Mouse (Mus musculus) frontal cortex, postnatal 14 days (tissue): ENCODE results near the gene Ei24.

Experiments
- DNase-seq, 2 experiments: peaks; one replicate each; pipeline ENCODE4 v3.0.0; 2022; ENCODE audit warnings: low spot score in 2 of 2

Ei24 gene

GRCm38 (mm10) chr9:36794487-36794886 lies 2.7 kb downstream of the Ei24 start:
- DNase-seq: no peak

GRCm38 (mm10) chr9:36792191-36792590 lies 5.0 kb downstream of the Ei24 start:
- DNase-seq: no peak

GRCm38 (mm10) chr9:36783921-36784320 lies 13.3 kb downstream of the Ei24 start:
- no peak for DNase-seq

GRCm38 (mm10) chr9:36769048-36769413 lies 28.2 kb downstream of the Ei24 start:
- DNase-seq: no peak

- DNase-seq: peak; percentile 37 to 52
Observed at GRCm38 (mm10) chr9:36768156-36769047, 28.8 kb downstream of the Ei24 start.

GRCm38 (mm10) chr9:36767203-36768143 lies 29.7 kb downstream of the Ei24 start, which contains the start of gene Stt3a:
Stt3a (minus strand) TSS chr9:36767679.
- peak; percentile 98 to 99 for DNase-seq

GRCm38 (mm10) chr9:36764378-36764777 lies 32.8 kb downstream of the Ei24 start:
- no peak for DNase-seq
